Comparison of ENCODE assay signal across 24 mouse cellular contexts in genomic region chr6:54012163-54012562, GRCm38 (mm10). TPM values are rescaled to one million over a fixed set of nuclear protein-coding genes. Genes with fewer than 3 reads are reported as not detected.
A peak's percentile ranks its signal among the peaks of the same experiment; 100 is the strongest.
DNase-seq lines count a peak whose midpoint lies in the region; ATAC-seq and TF ChIP-seq lines count a peak whose summit lies in the region.
"Had no signal": no experiment of that assay in that cellular context is flagged by ENCODE, and none has a peak within 500 bp of the region (broad histone marks: within the 10 kb centered on the region; RNA-seq: fewer than 3 reads in every experiment).

No protein-coding gene starts in this region.

- H3K9me3 ChIP-seq in lung, postnatal 0 days (ENCODE audit: low read length): no peaks in the 10 kb centered on the region
- H3K9me3 ChIP-seq: embryonic facial prominence, embryonic 12.5 days; forebrain, embryonic 15.5 days; heart, embryonic 10.5 days; hindbrain, embryonic 12.5 days had no signal

- H3K27ac ChIP-seq in cerebellum, adult 2 months (ENCODE audit: insufficient read depth, low read length): no peak overlapping the region
- no peak overlapping the region for H3K27ac ChIP-seq in layer of hippocampus, adult 2 months
- no peak overlapping the region for H3K27ac ChIP-seq in lung, postnatal 0 days (ENCODE audit: low read length)
- H3K27ac ChIP-seq: embryonic facial prominence, embryonic 12.5 days; forebrain, embryonic 15.5 days; heart, embryonic 10.5 days; hindbrain, embryonic 12.5 days; hindbrain, postnatal 0 days had no signal

- ATAC-seq in lung, postnatal 0 days: no peak
- ATAC-seq in CD4-positive, CD25-positive, alpha-beta regulatory T cell, adult 4 months: no peak
- ATAC-seq: activated CD4-positive, CD25-positive, alpha-beta regulatory T cell, adult 4 months; forebrain, embryonic 15.5 days; hindbrain, postnatal 0 days; Patski had no signal

- DNase-seq in cerebellum, adult 2 months: no peak
- DNase-seq in cerebellum, adult 18-20 months: no peak
- no peak for DNase-seq in layer of hippocampus, adult 2 months (ENCODE audit: low spot score in 2 of 2)
- no peak for DNase-seq in layer of hippocampus, adult 18-20 months (ENCODE audit: low spot score in 2 of 2)
- DNase-seq in lung, postnatal 0 days (ENCODE audit: low spot score): no peak
- no peak for DNase-seq in lung, postnatal 25 days (ENCODE audit: low spot score)
- DNase-seq: adrenal gland, postnatal 14 days; B cell, adult 2 months; cerebellum, adult 8-10 months; cerebellum, postnatal 14 days; heart, adult 18-20 months; heart, postnatal 10 days; heart, postnatal 4 days had no signal

- no peaks in the 10 kb centered on the region for H3K36me3 ChIP-seq in lung, postnatal 0 days (ENCODE audit: insufficient read depth, low read length)
- H3K36me3 ChIP-seq: embryonic facial prominence, embryonic 12.5 days; forebrain, embryonic 15.5 days; heart, embryonic 10.5 days; hindbrain, embryonic 12.5 days had no signal

- WGBS in cerebellum, adult 2 months: 91% methylated on average over 1 of the region's 1 CpGs
- WGBS in lung, postnatal 0 days: 73% methylated on average over 1 of the region's 1 CpGs

- no peak overlapping the region for H3K9ac ChIP-seq in lung, postnatal 0 days (replicated peaks; ENCODE audit: low read depth)
- H3K9ac ChIP-seq: embryonic facial prominence, embryonic 12.5 days; forebrain, embryonic 15.5 days; hindbrain, embryonic 12.5 days had no signal

- TF ChIP-seq CTCF in cerebellum, adult 2 months (IDR thresholded peaks at IDR 0.05; ENCODE audit: borderline replicate concordance, insufficient read depth, low read depth, low read length): peak; percentile 4; the same call in 1 of the 2 replicates
- peak; percentile 54 for TF ChIP-seq CTCF in layer of hippocampus, adult 2 months (conservative IDR thresholded peaks at IDR 0.05)
- peak; percentile 22; the same call in 1 of the 2 replicates for TF ChIP-seq CTCF in lung, postnatal 0 days (IDR thresholded peaks at IDR 0.05)

- TF ChIP-seq POLR2A in cerebellum, adult 2 months (IDR thresholded peaks at IDR 0.05; ENCODE audit: borderline replicate concordance, insufficient read depth, low read length): no peak

- no peaks in the 10 kb centered on the region for H3K27me3 ChIP-seq in cerebellum, adult 2 months (ENCODE audit: control insufficient read depth, insufficient read depth, low read length)
- no peaks in the 10 kb centered on the region for H3K27me3 ChIP-seq in lung, postnatal 0 days (replicated peaks; ENCODE audit: insufficient read depth, low read length)
- H3K27me3 ChIP-seq: embryonic facial prominence, embryonic 12.5 days; forebrain, embryonic 15.5 days; hindbrain, embryonic 12.5 days; Patski had no signal

- TF ChIP-seq EP300 in lung, postnatal 0 days (IDR thresholded peaks at IDR 0.05): no peak

- H3K4me3 ChIP-seq in cerebellum, adult 2 months (replicated peaks; ENCODE audit: insufficient read depth, low read depth, low read length): no peak overlapping the region
- no peak overlapping the region for H3K4me3 ChIP-seq in layer of hippocampus, adult 2 months
- H3K4me3 ChIP-seq in lung, postnatal 0 days (ENCODE audit: low read depth, low read length): no peak overlapping the region
- H3K4me3 ChIP-seq: embryonic facial prominence, embryonic 12.5 days; forebrain, embryonic 15.5 days; heart, embryonic 10.5 days; hindbrain, embryonic 12.5 days had no signal

- no peak overlapping the region for H3K4me2 ChIP-seq in lung, postnatal 0 days (replicated peaks; ENCODE audit: low read depth, low read length)
- H3K4me2 ChIP-seq: embryonic facial prominence, embryonic 12.5 days; forebrain, embryonic 15.5 days; hindbrain, embryonic 12.5 days had no signal

- peaks cover 2% of the 10 kb centered on the region; the same call in 1 of the 2 replicates for H3K4me1 ChIP-seq in cerebellum, adult 2 months (ENCODE audit: control insufficient read depth, insufficient read depth, low read length)
- H3K4me1 ChIP-seq in lung, postnatal 0 days (ENCODE audit: insufficient read depth, low read depth, low read length): no peaks in the 10 kb centered on the region

RNA-seq across cellular contexts. Expression of gene Chn2, which starts 27.2 kb away (rescaled TPM):
- polyA plus RNA-seq in cerebellum, adult 2 months (2012; rRNA removed): 574 and 684 TPM in 2 replicates
- 10 to 100 TPM; 16.0 to 19.7 TPM for total RNA-seq in layer of hippocampus, adult 2 months (2021)
- 10 to 100 TPM; 17.8 to 22.4 TPM for total RNA-seq in layer of hippocampus, adult 18-20 months (2021)
- polyA plus RNA-seq in lung, postnatal 0 days (2015; fragmentation: Nextera tagmentation; extraction: Ambion mirVana): 6.8 and 7.0 TPM in 2 replicates
- 10 to 100 TPM in 1 of 2 experiments, 1 to 10 TPM in 1; 3.1 to 10.5 TPM for polyA plus RNA-seq in CD4-positive, CD25-positive, alpha-beta regulatory T cell, adult 4 months (2017; shearing (Covaris generic))

RNA-seq across cellular contexts. Expression of gene Cpvl, which starts 33.7 kb away (rescaled TPM):
- 0.26 and 0.40 TPM in 2 replicates for polyA plus RNA-seq in cerebellum, adult 2 months (2012; rRNA removed)
- not detected for total RNA-seq in layer of hippocampus, adult 2 months (2021)
- total RNA-seq in layer of hippocampus, adult 18-20 months (2021): not detected
- 0.18 TPM in 2 replicates for polyA plus RNA-seq in lung, postnatal 0 days (2015; fragmentation: Nextera tagmentation; extraction: Ambion mirVana)
- polyA plus RNA-seq in CD4-positive, CD25-positive, alpha-beta regulatory T cell, adult 4 months (2017; shearing (Covaris generic)): not detected
- total RNA-seq: adrenal gland, adult 18-20 months; adrenal gland, postnatal 14 days; gastrocnemius, adult 8-10 months; heart, adult 18-20 months; heart, postnatal 10 days; heart, postnatal 4 days; hindbrain, postnatal 0 days had no signal
- polyA plus RNA-seq: activated CD4-positive, CD25-positive, alpha-beta regulatory T cell, adult 4 months; embryonic facial prominence, embryonic 12.5 days; forebrain, embryonic 15.5 days; heart, embryonic 10.5 days; heart, embryonic 14.5 days; hindbrain, embryonic 12.5 days had no signal

Comparison
In these comparisons a context has a peak if more than half of its experiments do, and no peak if none do; other contexts are left out.
1. CTCF ChIP-seq: peak in every context shown above with its lines; median percentile 54 in layer of hippocampus, adult 2 months; 22 in lung, postnatal 0 days; 4 in cerebellum, adult 2 months.
2. RNA of gene Chn2, which starts 27.2 kb away (polyA plus RNA-seq): 574 to 684 TPM in cerebellum, adult 2 months; 3.1 to 10.5 TPM in CD4-positive, CD25-positive, alpha-beta regulatory T cell, adult 4 months and 6.8 to 7.0 TPM in lung, postnatal 0 days; every median in the first group is over 10 times any median in the second.